Mouse (Mus musculus) hindbrain, embryonic 13.5 days (tissue): ENCODE measurements at regions not wholly inside any gene's neighbourhood (a gene's known extent, or its start where the extent isn't known, plus 50 kb on each side); places are given as distances from the start of the nearest gene placed in this dataset.
"Not testable (repeated sequence)": the region's sequence is repeated elsewhere in the genome, so short reads cannot be mapped to it uniquely, and the experiment has no call there.

Experiments
- ATAC-seq: fragments of 200-750 bp; cut with Nextera tagmentation; 2 replicates; pipeline ENCODE4 v1.8.0; 2017; ENCODE audit warnings: moderate TSS enrichment; ENCODE audit not compliant: low FRiP score
- H3K27ac ChIP-seq: fragments of 300-500 bp; sonication (generic); 2 replicates; pipeline ENCODE4 v1.5.1; 2015; ENCODE audit warnings: inconsistent platforms, mild to moderate bottlenecking, moderate library complexity
- H3K27me3 ChIP-seq: fragments of 300-500 bp; sonication (generic); 2 replicates; pipeline ENCODE4 v1.6.1; 2015; ENCODE audit warnings: mild to moderate bottlenecking, inconsistent platforms
- H3K36me3 ChIP-seq: fragments of 300-500 bp; sonication (generic); 2 replicates; pipeline ENCODE4 v1.6.1; 2015; ENCODE audit warnings: mild to moderate bottlenecking, inconsistent platforms
- H3K4me1 ChIP-seq: fragments of 300-500 bp; sonication (generic); replicated peaks from 2 replicates; pipeline ENCODE4 v1.6.1; 2015; ENCODE audit warnings: inconsistent platforms
- H3K4me2 ChIP-seq: fragments of 300-500 bp; sonication (generic); 2 replicates; pipeline ENCODE4 v1.6.1; 2015; ENCODE audit warnings: inconsistent platforms, mild to moderate bottlenecking, moderate library complexity
- H3K4me3 ChIP-seq: fragments of 300-500 bp; sonication (generic); 2 replicates; pipeline ENCODE4 v1.5.1; 2015; ENCODE audit warnings: mild to moderate bottlenecking, inconsistent platforms
- H3K9ac ChIP-seq: fragments of 300-500 bp; sonication (generic); 2 replicates; pipeline ENCODE4 v1.6.1; 2015; ENCODE audit warnings: mild to moderate bottlenecking, inconsistent platforms
- H3K9me3 ChIP-seq: fragments of 300-500 bp; sonication (generic); 2 replicates; pipeline ENCODE4 v1.6.1; 2016; ENCODE audit warnings: inconsistent platforms
- WGBS: fragments of 180-500 bp; shearing (Covaris S2); methylation state at CpG from one replicate; pipeline ENCODE4 v1.1.7; 2015; 5-methylcytosine and 5-hydroxymethylcytosine counted together

DNA sequence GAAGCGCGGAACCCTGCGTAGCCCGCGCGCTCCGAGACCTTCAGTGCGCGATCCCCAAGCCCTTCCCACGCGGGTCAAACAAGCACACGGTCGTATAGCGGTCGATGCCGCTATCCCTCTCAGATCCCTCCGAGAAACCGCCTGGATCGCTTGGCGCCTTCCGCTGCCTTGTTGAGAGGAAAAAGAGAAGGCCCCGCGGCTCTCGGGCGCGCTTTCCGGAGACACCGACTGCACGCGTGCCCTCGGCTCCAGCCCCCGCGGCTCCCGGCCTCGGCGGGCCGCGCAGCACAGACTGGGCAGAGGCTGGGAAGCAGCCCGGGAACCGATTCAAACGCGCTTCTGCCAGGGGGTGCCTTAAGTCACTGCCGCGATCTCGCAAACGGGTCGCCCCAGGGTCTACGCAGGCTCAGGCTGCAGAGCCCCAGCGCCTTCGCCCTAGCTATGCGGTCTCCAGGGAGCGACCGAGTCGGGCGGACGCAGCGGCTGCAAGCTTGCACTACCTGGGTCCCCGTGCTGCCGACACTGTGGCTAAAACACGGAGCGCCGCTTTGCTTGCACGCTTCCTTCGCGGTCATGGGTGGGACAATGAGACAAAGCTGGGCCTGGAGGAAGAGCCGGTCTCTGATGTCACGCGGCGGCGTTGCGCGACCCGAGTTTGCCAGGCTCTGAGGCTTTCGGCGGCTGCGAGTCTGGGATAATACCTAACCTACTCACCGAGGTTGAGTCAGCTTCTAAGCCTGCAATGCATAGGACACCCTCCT is 87.3 kb downstream of the Crisp4 start:
- Histone ChIP-seq H3K4me2 (peak overlapping the region; percentile 92), H3K27ac (peak overlapping the region; percentile 44; the same call in 1 of the 2 replicates), H3K4me1 (peaks cover 17% of the 10 kb centered on the region), H3K9me3 (no peaks in the 10 kb centered on the region), H3K27me3 (peaks cover 59% of the 10 kb centered on the region), H3K4me3 (peak overlapping the region; percentile 68), H3K36me3 (no peaks in the 10 kb centered on the region), H3K9ac (peak overlapping the region; percentile 83)
- WGBS, result under 1% methylated on average over 77 of the region's 77 CpGs
- ATAC-seq, result peak; percentile 89

DNA sequence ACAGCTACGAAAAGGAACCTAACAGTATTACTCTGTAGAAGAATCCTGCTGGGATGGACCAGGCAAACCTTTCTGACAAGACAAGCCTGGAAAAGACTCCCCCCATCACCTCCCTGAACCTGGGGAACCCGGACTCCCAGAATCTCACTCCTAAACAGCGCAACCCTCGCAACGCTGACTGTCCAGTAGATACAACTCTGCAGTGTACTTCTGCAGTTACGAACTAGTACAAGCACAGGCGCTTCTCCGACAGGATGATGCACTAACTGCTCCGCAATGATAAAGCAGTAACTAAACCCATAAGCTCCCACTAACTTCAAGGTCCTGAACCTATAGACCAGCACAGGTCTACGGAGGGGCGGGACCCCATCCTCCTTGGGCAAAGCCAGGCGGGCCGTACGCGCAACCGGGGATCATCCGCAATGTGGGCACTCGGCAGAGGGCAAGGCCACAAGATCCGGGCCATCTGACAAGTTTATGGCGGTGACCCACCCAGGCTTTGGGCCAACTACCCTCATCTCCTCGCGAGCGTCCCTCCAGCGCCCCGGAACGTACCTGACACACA is 88.0 kb downstream of the Crisp4 start:
- Histone ChIP-seq H3K36me3 (no peaks in the 10 kb centered on the region), H3K4me3 (peak overlapping the region; percentile 68), H3K4me1 (peaks cover 17% of the 10 kb centered on the region), H3K27me3 (peaks cover 59% of the 10 kb centered on the region), H3K27ac (0 out of 2 replicates have a peak overlapping the region, but pooled peaks have one; percentile 44), H3K9me3 (no peaks in the 10 kb centered on the region), H3K9ac (peak overlapping the region; percentile 83), H3K4me2 (peak overlapping the region; percentile 92)
- peak; percentile 62 for ATAC-seq
- WGBS, result 2% methylated on average over 26 of the region's 26 CpGs

DNA sequence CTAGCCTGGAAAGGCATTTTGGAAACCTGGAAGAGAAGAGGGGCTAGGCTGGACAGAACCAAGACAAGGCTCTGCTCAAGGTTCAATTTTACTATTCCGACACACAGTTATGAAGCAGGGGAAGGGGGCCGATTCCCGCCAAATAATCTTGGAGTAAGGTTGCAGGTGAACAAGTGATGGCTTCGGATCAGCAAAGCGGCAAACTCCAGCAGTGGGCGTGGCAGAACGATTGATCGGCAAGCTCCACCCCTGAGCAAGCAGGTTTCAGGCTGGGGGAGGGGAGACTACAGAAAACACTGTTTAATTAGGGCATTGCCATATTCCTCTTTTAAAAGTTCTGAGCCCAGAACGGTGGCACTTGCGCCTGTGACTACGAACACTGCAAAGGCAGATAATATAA is 88.7 kb downstream of the Crisp4 start:
- not testable (repeated sequence) for ATAC-seq, H3K9me3 ChIP-seq
- H3K27me3 ChIP-seq, result peaks cover 59% of the 10 kb centered on the region

DNA sequence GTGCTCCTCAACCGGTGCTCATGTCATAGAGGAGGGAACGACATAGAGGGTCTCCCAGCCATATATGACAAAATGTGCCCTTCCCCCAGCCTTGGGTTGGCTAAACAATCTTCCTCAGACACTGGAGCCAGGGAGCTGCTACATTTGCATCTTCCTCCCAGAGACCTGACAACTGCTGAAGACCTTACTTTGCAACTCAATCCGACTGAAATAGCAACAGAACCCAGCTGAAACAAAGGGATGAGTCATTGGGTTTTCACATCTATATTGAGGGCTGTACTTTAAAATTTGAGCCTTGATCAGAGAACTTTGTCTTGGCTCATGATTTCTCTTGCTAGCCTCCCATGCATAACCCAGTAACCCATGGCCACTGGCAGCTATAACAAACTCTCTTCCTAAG is 115.5 kb downstream of the Crisp4 start:
- no peaks in the 10 kb centered on the region for H3K27me3 ChIP-seq
- H3K36me3 ChIP-seq, result no peaks in the 10 kb centered on the region
- 52% methylated on average over 3 of the region's 3 CpGs for WGBS
- H3K4me2 ChIP-seq, result no peak overlapping the region
- no peak overlapping the region for H3K27ac ChIP-seq
- no peaks in the 10 kb centered on the region for H3K4me1 ChIP-seq
- no peak for ATAC-seq
- no peak overlapping the region for H3K9ac ChIP-seq
- no peak overlapping the region for H3K4me3 ChIP-seq
- no peaks in the 10 kb centered on the region for H3K9me3 ChIP-seq

More for the DNA sequence above, 88.7 kb downstream of the Crisp4 start:
- H3K36me3 ChIP-seq, H3K27ac ChIP-seq, H3K9ac ChIP-seq: not testable (repeated sequence)
- peak overlapping the region; percentile 92 for H3K4me2 ChIP-seq
- peak overlapping the region; percentile 68 for H3K4me3 ChIP-seq
- WGBS, result 8% methylated on average over 11 of the region's 11 CpGs
- peaks cover 17% of the 10 kb centered on the region for H3K4me1 ChIP-seq

DNA sequence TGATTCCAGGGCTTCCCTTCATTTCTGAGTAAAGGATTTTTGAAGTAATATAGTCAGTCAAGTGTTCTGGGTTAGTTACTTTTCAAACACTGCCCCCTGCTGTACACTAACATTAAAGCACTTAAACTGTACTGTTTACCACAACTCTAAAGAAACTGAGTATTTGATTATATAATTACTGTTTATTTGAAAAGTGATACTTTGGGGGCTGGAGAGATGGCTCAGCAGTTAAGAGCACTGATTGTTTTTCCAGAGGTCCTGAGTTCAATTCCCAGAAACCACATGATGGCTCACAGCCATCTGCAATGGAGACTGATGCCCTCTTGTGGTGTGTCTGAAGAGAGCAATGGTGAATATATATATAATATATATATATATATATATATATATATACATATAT is 132.8 kb downstream of the Crisp4 start:
- not testable (repeated sequence) for H3K9me3 ChIP-seq, H3K4me3 ChIP-seq, H3K27me3 ChIP-seq, H3K27ac ChIP-seq, H3K4me2 ChIP-seq, H3K4me1 ChIP-seq, ATAC-seq, H3K36me3 ChIP-seq, H3K9ac ChIP-seq

DNA sequence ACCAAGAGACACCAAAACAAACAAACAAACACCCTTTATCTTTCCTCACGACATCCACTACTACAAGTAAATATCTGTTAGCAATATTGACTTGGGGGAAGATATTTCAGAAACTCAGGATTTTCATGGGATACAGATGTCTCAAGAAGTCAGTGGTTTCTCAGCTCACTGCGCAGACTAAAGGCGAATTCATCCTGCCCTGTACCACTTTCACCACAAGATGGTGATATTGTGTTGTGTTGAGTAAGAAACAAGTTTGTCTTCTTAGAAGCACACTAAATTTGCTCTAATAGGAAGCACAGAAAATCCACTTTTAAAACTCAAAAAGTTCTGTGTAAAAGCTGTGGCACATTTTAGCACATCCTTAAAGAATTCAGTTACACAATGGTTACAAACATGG is 165.1 kb downstream of the Crisp4 start:
- peak; percentile 43; the same call in 1 of the 2 replicates for ATAC-seq

DNA sequence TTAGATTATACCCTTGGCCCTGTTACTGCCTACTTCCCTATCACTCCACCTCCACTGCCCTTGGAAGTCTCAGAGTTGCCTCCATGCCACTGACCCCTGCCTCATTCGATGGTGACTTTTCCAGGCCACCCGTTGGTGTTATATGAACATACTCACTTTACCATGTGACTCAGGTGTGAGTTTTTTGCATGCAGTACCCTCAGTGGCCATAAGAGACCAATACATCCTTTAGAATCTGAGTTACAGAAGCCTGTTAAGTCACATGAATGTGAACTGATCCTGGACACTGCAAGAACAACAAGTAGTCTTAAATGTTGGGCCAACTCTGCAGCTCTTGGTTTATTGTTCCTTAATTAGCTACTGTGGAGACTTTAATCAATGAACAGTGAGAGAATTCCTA is 167.6 kb downstream of the Crisp4 start:
- no peak for ATAC-seq
- no peak overlapping the region for H3K4me3 ChIP-seq
- no peak overlapping the region for H3K9ac ChIP-seq
- no peaks in the 10 kb centered on the region for H3K36me3 ChIP-seq
- no peaks in the 10 kb centered on the region for H3K9me3 ChIP-seq
- H3K4me2 ChIP-seq, result no peak overlapping the region
- WGBS, result 78% methylated on average over 2 of the region's 2 CpGs
- H3K27me3 ChIP-seq, result peaks cover 10% of the 10 kb centered on the region
- no peaks in the 10 kb centered on the region for H3K4me1 ChIP-seq
- no peak overlapping the region for H3K27ac ChIP-seq

More for the DNA sequence above, 165.1 kb downstream of the Crisp4 start:
- H3K4me2 ChIP-seq, result no peak overlapping the region
- no peaks in the 10 kb centered on the region for H3K36me3 ChIP-seq
- no peak overlapping the region for H3K4me3 ChIP-seq
- no peak overlapping the region for H3K27ac ChIP-seq
- 24% methylated on average over 3 of the region's 3 CpGs for WGBS
- no peaks in the 10 kb centered on the region for H3K4me1 ChIP-seq
- no peaks in the 10 kb centered on the region for H3K9me3 ChIP-seq
- H3K27me3 ChIP-seq, result peaks cover 16% of the 10 kb centered on the region
- no peak overlapping the region for H3K9ac ChIP-seq

DNA sequence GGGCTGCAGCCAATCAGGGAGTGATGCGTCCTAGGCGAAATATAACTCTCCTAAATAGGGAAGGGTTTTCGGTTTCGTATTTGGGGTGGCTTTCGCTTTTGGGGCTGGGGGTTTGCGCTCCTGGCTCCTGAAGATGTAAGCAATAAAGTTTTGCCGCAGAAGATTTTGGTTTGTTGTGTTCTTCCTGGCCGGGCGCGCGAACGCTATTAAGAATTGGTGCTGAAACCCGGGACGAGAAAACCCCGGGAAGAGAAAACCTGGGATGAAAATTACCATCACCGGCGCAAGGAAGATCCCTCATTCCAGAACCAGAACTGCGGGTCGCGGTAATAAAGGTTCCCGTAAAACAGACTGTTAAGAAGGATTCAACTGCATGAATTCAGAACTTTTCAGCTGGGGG is 188.8 kb downstream of the Crisp4 start:
- not testable (repeated sequence) for H3K27ac ChIP-seq, H3K9ac ChIP-seq, H3K4me1 ChIP-seq, H3K4me3 ChIP-seq, H3K27me3 ChIP-seq, ATAC-seq, H3K36me3 ChIP-seq, H3K9me3 ChIP-seq, H3K4me2 ChIP-seq
- WGBS, result over 99% methylated on average over 12 of the region's 21 CpGs

DNA sequence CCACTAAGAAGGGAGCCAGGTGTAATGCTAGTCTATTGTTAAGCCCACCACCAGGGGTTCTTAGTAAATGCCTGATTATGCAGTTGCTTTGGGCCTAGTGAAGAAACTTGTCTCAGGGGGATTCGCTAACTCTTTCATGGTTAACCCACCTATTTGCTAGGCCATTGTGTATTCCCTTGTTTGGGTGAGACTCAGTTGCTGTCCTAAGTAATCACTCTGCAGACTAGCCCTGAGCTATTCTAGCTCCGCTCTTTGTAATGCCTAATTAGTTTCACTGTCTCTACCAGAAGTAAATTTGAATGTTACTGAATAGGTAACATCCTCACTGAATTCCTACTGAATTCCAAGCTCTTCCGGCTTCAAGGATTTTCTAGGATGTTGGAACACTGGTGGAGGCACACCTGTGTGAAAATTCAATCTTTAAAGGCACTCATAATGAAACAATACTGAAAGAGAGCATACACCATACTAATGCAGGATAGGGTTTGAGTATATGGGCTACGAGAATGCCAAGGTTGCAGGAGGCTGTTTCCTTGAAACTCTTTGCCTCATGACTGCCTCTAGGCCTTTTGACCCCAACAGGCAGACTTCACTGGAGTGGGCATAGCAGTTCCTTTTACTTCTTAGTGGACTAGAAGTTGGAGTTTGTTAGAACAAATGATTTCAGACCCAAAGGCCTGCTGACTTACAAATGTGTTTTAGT is 213.4 kb downstream of the Crisp4 start:
- not testable (repeated sequence) for H3K9ac ChIP-seq, H3K36me3 ChIP-seq, H3K4me1 ChIP-seq, H3K4me2 ChIP-seq, H3K27me3 ChIP-seq, H3K9me3 ChIP-seq, H3K27ac ChIP-seq, ATAC-seq, H3K4me3 ChIP-seq
- whole genome bisulfite sequencing, result 73% methylated on average over 4 of the region's 4 CpGs
